Mouse (Mus musculus) thymus, adult 2 months (tissue): Measurements from ENCODE around the gene Trim9. TPM values are rescaled to one million over a fixed set of nuclear protein-coding genes. Genes with fewer than 3 reads are reported as not detected.
A peak's percentile ranks its signal among the peaks of the same experiment; 100 is the strongest.

Experiments used
- DNase-seq: peaks from one replicate; pipeline ENCODE4 v3.0.0; 2021
- H3K27ac ChIP-seq: fragments of 200-500 bp; 2 replicates; pipeline ENCODE4 v1.5.1; 2012; ENCODE audit warnings: low read length, control low read depth; ENCODE audit not compliant: control insufficient read depth, insufficient read depth
- H3K27me3 ChIP-seq: fragments of 200-500 bp; 2 replicates; pipeline ENCODE4 v1.6.1; 2012; ENCODE audit warnings: mild to moderate bottlenecking, low read length, moderate library complexity, mixed read lengths; ENCODE audit not compliant: control insufficient read depth, insufficient read depth
- H3K36me3 ChIP-seq: fragments of 200-500 bp; 2 replicates; pipeline ENCODE4 v1.6.1; 2012; ENCODE audit warnings: mild to moderate bottlenecking, low read length, moderate library complexity; ENCODE audit not compliant: control insufficient read depth, insufficient read depth
- H3K4me1 ChIP-seq: fragments of 200-500 bp; replicated peaks from 2 replicates; pipeline ENCODE4 v1.6.1; 2012; ENCODE audit warnings: low read length; ENCODE audit not compliant: control insufficient read depth, insufficient read depth
- H3K4me3 ChIP-seq: fragments of 200-500 bp; 2 replicates; pipeline ENCODE4 v1.5.1; 2012; ENCODE audit warnings: mild to moderate bottlenecking, low read length, control low read depth, moderate library complexity; ENCODE audit not compliant: control insufficient read depth, insufficient read depth
- CTCF ChIP-seq: fragments of 200-500 bp; IDR thresholded peaks from 2 replicates; pipeline ENCODE4 v1.5.1; 2012; ENCODE audit warnings: mild to moderate bottlenecking, control low read depth, low read length, moderate library complexity, borderline replicate concordance; ENCODE audit not compliant: control insufficient read depth, poor library complexity, insufficient read depth; ENCODE audit errors: extremely low read depth
- POLR2A ChIP-seq: fragments of 200-500 bp; IDR thresholded peaks from 2 replicates; pipeline ENCODE4 v1.6.1; 2012; ENCODE audit warnings: mild to moderate bottlenecking, low read length, control low read depth, moderate library complexity; ENCODE audit not compliant: control insufficient read depth, poor library complexity, insufficient read depth; ENCODE audit errors: extremely low read depth
- WGBS: fragments of 180-500 bp; shearing (Covaris S2); methylation state at CpG from one replicate; pipeline ENCODE4 v1.1.7; 2018; 5-methylcytosine and 5-hydroxymethylcytosine counted together
- polyA plus RNA-seq: library from polyadenylated mRNA; depleted of rRNA; stranded (reverse); fragments of >200 nt; gene quantifications from 2 replicates; pipeline ENCODE4 v1.2.3, GENCODE M21; 2012; rRNA removed

Gene Trim9
- 0.16 and 0.18 TPM in 2 replicates for polyA plus RNA-seq

DNA sequence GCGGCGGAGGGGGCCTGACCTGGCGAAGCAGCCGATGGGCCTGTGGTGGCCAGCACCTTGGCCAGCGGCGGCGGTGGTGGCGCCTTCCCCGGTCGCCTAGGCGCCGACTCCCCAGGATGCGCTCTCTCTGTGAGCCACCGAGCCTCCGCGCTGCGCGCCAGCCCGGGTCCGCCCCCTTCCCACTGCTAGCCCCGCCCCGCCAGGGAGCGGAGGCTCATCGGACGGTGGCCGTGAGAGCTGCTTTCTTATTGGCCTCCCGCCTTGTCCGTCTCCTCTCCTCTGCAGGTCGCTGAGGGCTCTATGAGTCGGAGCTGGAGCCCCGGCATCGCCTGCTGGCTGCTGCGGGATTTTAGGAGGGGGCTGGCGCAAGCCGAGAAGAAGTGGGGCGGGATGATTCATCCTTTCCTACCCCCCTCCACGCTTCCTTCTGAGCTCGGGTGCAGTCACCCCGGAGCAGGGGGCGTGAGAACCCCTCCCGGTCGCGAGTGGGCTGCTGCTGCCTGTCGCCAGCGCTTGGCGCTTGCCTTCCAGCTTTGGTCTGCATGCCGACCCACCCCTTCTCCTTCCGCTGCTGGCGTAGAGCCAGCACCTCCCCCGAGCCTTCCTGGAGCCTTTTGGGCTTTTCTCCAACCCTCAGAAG is at the start of gene Trim9:
TSS of gene Trim9 (minus strand) at position 413 of the 640 bp plus-strand sequence.
- Histone ChIP-seq H3K27ac (no peak within 1 kb of the TSS), H3K27me3 (peaks cover 17% of the 10 kb centered on the region; the same call in 1 of the 2 replicates), H3K4me1 (peaks cover 17% of the 10 kb centered on the region), H3K4me3 (peak within 1 kb of the TSS; percentile 44), H3K36me3 (no peaks in the 10 kb centered on the region)
- DNase-seq, result peak; percentile 86
- no peak for TF ChIP-seq POLR2A
- TF ChIP-seq CTCF, result no peak
- 1% methylated on average over 50 of the region's 50 CpGs for WGBS

DNA sequence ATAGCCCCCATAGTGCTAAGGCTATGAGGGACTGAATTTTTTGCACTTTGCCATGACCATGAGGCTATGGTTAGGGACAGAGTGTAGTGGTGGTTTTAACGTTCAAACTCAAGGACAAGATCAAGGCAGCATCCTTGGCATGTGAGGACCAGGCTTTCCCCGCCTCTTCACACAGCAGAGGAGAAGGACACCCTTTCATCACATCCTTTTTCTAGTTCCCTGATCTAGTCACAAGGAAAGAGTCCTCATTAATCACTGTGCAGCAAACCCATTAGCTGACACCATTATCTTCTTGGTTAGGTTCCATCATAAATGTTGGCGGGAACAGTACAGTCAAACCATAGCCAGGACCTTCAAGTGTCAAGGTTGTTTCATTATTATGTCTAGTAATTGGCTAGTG is 47.6 kb upstream of the Trim9 start:
- no peaks in the 10 kb centered on the region for H3K36me3 ChIP-seq
- DNase-seq, result no peak
- WGBS, result 94% methylated on average over 3 of the region's 3 CpGs
- no peaks in the 10 kb centered on the region for H3K4me1 ChIP-seq
- TF ChIP-seq POLR2A, result no peak
- no peak for TF ChIP-seq CTCF
- no peak overlapping the region for H3K4me3 ChIP-seq
- H3K27ac ChIP-seq, result no peak overlapping the region
- no peaks in the 10 kb centered on the region for H3K27me3 ChIP-seq

DNA sequence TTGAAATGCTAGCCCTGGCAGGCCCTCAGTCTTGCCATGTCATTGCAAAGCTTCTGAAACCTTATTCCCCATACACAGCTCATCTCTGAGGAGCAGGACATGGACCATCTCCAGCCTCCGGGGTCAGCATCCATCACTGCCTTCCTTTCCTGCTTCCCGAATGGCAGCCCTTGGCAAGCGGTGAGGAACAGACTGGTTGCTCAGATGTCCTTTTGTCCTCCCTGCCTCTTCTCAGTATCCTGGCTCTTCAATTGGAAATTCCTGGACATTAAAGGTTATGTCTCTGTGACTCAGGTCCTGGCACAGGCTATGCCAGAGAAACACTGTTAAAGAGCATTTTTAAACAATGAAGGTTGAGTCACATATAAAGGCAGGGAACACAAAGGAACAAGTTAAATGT is 43.8 kb upstream of the Trim9 start:
- Histone ChIP-seq H3K36me3 (no peaks in the 10 kb centered on the region), H3K4me1 (no peaks in the 10 kb centered on the region), H3K4me3 (no peak overlapping the region), H3K27me3 (no peaks in the 10 kb centered on the region), H3K27ac (no peak overlapping the region)
- 89% methylated on average over 3 of the region's 3 CpGs for WGBS
- TF ChIP-seq CTCF (no peak), POLR2A (no peak)
- DNase-seq, result no peak

DNA sequence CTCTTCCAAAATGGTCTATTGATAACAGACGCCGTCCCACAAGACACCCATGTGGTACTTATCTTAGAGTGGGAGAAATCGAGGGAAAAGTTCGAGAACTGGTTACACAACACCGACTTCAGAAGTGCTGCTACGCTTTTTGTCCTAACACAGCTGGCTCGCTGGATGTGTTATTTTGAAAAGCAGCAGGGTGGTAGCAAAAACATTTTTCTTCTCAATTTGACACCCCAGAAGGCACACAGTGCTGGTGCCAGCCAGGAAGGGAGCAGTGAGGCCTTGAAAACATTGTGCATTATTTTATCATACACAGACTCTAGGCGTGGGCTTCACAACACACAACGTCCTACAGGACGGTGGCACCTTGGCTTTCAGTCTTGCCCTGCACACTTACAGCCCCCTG is 27.6 kb upstream of the Trim9 start:
- DNase-seq, result no peak
- WGBS, result 94% methylated on average over 10 of the region's 10 CpGs
- H3K36me3 ChIP-seq, result no peaks in the 10 kb centered on the region

DNA sequence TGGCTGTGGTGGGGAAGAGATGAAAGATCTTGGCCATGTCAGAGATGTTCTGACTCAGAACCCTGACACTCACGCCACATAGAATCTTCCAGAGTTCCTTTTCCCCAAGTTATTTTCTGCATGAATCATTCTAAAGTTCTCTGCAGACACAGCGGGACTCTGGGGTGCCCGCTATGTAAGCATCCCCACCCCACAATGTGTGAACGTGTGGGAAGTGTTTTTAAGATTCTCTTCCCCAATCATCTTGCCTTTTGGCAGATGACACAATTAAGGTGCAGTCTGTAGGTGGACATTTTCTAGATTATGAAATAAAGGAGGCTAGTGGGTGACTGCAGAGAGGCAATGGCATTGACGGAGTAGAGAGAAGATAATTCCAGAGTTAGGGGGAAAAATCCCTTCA is 25.5 kb upstream of the Trim9 start:
- no peak for DNase-seq
- no peaks in the 10 kb centered on the region for H3K36me3 ChIP-seq
- no peaks in the 10 kb centered on the region for H3K4me1 ChIP-seq
- 90% methylated on average over 5 of the region's 5 CpGs for WGBS
- no peak overlapping the region for H3K27ac ChIP-seq
- H3K27me3 ChIP-seq, result no peaks in the 10 kb centered on the region
- H3K4me3 ChIP-seq, result no peak overlapping the region
- TF ChIP-seq POLR2A, result no peak
- no peak for TF ChIP-seq CTCF

More for the DNA sequence above, 27.6 kb upstream of the Trim9 start:
- H3K4me1 ChIP-seq, result no peaks in the 10 kb centered on the region
- H3K27ac ChIP-seq, result no peak overlapping the region
- no peak overlapping the region for H3K4me3 ChIP-seq
- H3K27me3 ChIP-seq, result no peaks in the 10 kb centered on the region
- no peak for TF ChIP-seq CTCF
- TF ChIP-seq POLR2A, result no peak

DNA sequence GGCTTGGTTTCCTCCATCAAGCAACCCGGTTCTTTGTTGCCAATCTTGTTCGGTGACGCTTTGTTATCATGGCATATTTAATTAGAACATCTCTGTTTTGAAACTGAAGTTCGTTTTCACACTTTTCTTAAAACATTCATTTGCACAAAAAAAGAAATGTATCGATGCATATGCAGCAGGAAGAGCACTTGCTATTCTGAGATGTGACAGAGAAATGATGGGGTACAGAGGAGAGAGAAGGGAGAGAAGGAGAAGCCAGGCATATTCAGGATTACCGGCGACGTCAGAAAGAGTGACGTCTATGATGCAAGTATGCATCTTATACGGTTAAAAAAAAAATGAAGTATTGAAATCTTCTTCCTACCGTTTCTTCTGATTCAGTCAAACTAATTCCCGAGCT is 21.9 kb upstream of the Trim9 start:
- no peaks in the 10 kb centered on the region for H3K27me3 ChIP-seq
- TF ChIP-seq POLR2A, result no peak
- no peak for TF ChIP-seq CTCF
- no peaks in the 10 kb centered on the region for H3K4me1 ChIP-seq
- 95% methylated on average over 12 of the region's 12 CpGs for WGBS
- no peak overlapping the region for H3K4me3 ChIP-seq
- no peaks in the 10 kb centered on the region for H3K36me3 ChIP-seq
- H3K27ac ChIP-seq, result no peak overlapping the region
- no peak for DNase-seq

DNA sequence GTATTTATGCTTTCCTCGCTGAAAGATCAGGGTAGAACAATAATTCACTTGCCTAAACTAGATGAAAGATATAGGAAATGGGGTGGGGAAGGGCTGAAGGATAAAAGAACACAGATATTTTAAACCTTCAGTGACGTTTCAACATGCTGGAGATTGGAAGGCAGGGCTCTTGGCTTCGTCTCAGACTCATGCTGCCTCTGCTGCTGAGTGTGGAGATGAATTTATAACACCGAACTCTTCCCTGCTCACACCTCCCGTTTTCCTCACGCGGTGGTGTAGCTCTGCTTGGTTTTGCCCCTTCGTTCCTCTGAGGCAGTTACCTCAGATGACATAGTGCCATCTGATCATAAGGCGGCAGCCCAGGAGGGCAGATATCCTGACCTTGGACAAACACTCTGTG is 21.4 kb upstream of the Trim9 start:
- Histone ChIP-seq H3K27me3 (no peaks in the 10 kb centered on the region), H3K4me1 (no peaks in the 10 kb centered on the region), H3K27ac (no peak overlapping the region), H3K4me3 (no peak overlapping the region), H3K36me3 (no peaks in the 10 kb centered on the region)
- DNase-seq, result no peak
- 92% methylated on average over 9 of the region's 9 CpGs for WGBS
- TF ChIP-seq CTCF (no peak), POLR2A (no peak)
